Mouse (Mus musculus) neural tube, embryonic 12.5 days (tissue): ENCODE measurements around the gene Adamtsl3. TPM values are rescaled to one million over a fixed set of nuclear protein-coding genes. Genes with fewer than 3 reads are reported as not detected.

Experiments
- ATAC-seq: fragments of 200-750 bp; cut with Nextera tagmentation; 2 replicates; pipeline ENCODE4 v1.8.0; 2017; ENCODE audit warnings: low read depth, mild to moderate bottlenecking, moderate TSS enrichment, moderate library complexity; ENCODE audit not compliant: low FRiP score
- H3K27ac ChIP-seq: fragments of 300-500 bp; sonication (generic); 2 replicates; pipeline ENCODE4 v1.5.1; 2016
- H3K27me3 ChIP-seq: fragments of 300-500 bp; sonication (generic); replicated peaks from 2 replicates; pipeline ENCODE4 v1.6.1; 2016; ENCODE audit warnings: mild to moderate bottlenecking
- H3K36me3 ChIP-seq: fragments of 300-500 bp; sonication (generic); 2 replicates; pipeline ENCODE4 v1.6.1; 2016; ENCODE audit warnings: mild to moderate bottlenecking
- H3K4me1 ChIP-seq: fragments of 300-500 bp; sonication (generic); 2 replicates; pipeline ENCODE4 v1.6.1; 2016
- H3K4me2 ChIP-seq: fragments of 300-500 bp; sonication (generic); replicated peaks from 2 replicates; pipeline ENCODE4 v1.6.1; 2016; ENCODE audit warnings: mild to moderate bottlenecking
- H3K4me3 ChIP-seq: fragments of 300-500 bp; sonication (generic); 2 replicates; pipeline ENCODE4 v1.5.1; 2016
- H3K9ac ChIP-seq: fragments of 300-500 bp; sonication (generic); 2 replicates; pipeline ENCODE4 v1.6.1; 2016; ENCODE audit warnings: mild to moderate bottlenecking
- H3K9me3 ChIP-seq: fragments of 300-500 bp; sonication (generic); 2 replicates; pipeline ENCODE4 v1.6.1; 2016; ENCODE audit warnings: mild to moderate bottlenecking
- WGBS: fragments of 180-500 bp; shearing (Covaris S2); methylation state at CpG from one replicate; pipeline ENCODE4 v1.1.7; 2016; 5-methylcytosine and 5-hydroxymethylcytosine counted together
- polyA plus RNA-seq: library from polyadenylated mRNA; unstranded; fragments of >200 nt; fragmentation: Nextera tagmentation; extraction: Ambion mirVana; gene quantifications from 2 replicates; pipeline ENCODE4 v1.2.1, GENCODE M21; 2016

The Adamtsl3 gene
- polyA plus RNA-seq, 1 experiment from 2014 or later, result 0.63 TPM

- no peaks in the 10 kb centered on the region for H3K27me3 ChIP-seq
- no peak for ATAC-seq
- no peaks in the 10 kb centered on the region for H3K9me3 ChIP-seq
- H3K9ac ChIP-seq, result no peak overlapping the region
- 85% methylated on average over 6 of the region's 6 CpGs for WGBS
- no peaks in the 10 kb centered on the region for H3K4me1 ChIP-seq
- H3K4me3 ChIP-seq, result no peak overlapping the region
- H3K27ac ChIP-seq, result no peak overlapping the region
- H3K36me3 ChIP-seq, result no peaks in the 10 kb centered on the region
- no peak overlapping the region for H3K4me2 ChIP-seq
Observed at GRCm38 (mm10) chr7:82605425-82605824, 269.9 kb downstream of the Adamtsl3 start.

- no peaks in the 10 kb centered on the region for H3K9me3 ChIP-seq
Observed at GRCm38 (mm10) chr7:82609629-82610028, 274.1 kb downstream of the Adamtsl3 start.

GRCm38 (mm10) chr7:82625342-82625741 is 289.8 kb downstream of the Adamtsl3 start:
- Histone ChIP-seq H3K4me1 (no peaks in the 10 kb centered on the region), H3K27me3 (no peaks in the 10 kb centered on the region), H3K36me3 (no peaks in the 10 kb centered on the region), H3K9me3 (no peaks in the 10 kb centered on the region), H3K9ac (no peak overlapping the region), H3K4me3 (no peak overlapping the region), H3K27ac (no peak overlapping the region), H3K4me2 (no peak overlapping the region)
- 19% methylated on average over 7 of the region's 7 CpGs for WGBS
- ATAC-seq, result no peak

More at GRCm38 (mm10) chr7:82609629-82610028, 274.1 kb downstream of the Adamtsl3 start:
- H3K4me3 ChIP-seq, result no peak overlapping the region
- H3K27ac ChIP-seq, result no peak overlapping the region
- no peaks in the 10 kb centered on the region for H3K36me3 ChIP-seq
- no peaks in the 10 kb centered on the region for H3K4me1 ChIP-seq
- ATAC-seq, result no peak
- H3K4me2 ChIP-seq, result no peak overlapping the region
- 68% methylated on average over 3 of the region's 3 CpGs for WGBS
- H3K27me3 ChIP-seq, result no peaks in the 10 kb centered on the region
- H3K9ac ChIP-seq, result no peak overlapping the region

- Histone ChIP-seq H3K4me3 (no peak overlapping the region), H3K27me3 (no peaks in the 10 kb centered on the region), H3K9me3 (no peaks in the 10 kb centered on the region), H3K9ac (no peak overlapping the region), H3K4me1 (peaks cover 16% of the 10 kb centered on the region), H3K4me2 (no peak overlapping the region), H3K36me3 (peaks cover 4% of the 10 kb centered on the region; the same call in 1 of the 2 replicates), H3K27ac (no peak overlapping the region)
- no peak for ATAC-seq
- 88% methylated on average over 3 of the region's 3 CpGs for WGBS
Observed at GRCm38 (mm10) chr7:82647183-82647582, 311.7 kb downstream of the Adamtsl3 start.

GRCm38 (mm10) chr7:82647909-82648308 is 312.4 kb downstream of the Adamtsl3 start:
- no peak for ATAC-seq
- Histone ChIP-seq H3K9me3 (no peaks in the 10 kb centered on the region), H3K36me3 (peaks cover 9% of the 10 kb centered on the region; the same call in 1 of the 2 replicates), H3K27me3 (no peaks in the 10 kb centered on the region), H3K4me3 (peak overlapping the region; percentile 79), H3K27ac (no peak overlapping the region), H3K9ac (peak overlapping the region; percentile 61), H3K4me1 (peaks cover 16% of the 10 kb centered on the region), H3K4me2 (peak overlapping the region; percentile 83)
- WGBS, result 36% methylated on average over 4 of the region's 4 CpGs

- under 1% methylated on average over 46 of the region's 46 CpGs for WGBS
Observed at GRCm38 (mm10) chr7:82648353-82649080, 313.0 kb downstream of the Adamtsl3 start, which contains the start of the genes Saxo2 and Efl1. Saxo2 (minus strand) TSS chr7:82648528. Efl1 (plus strand) TSS chr7:82648614.

GRCm38 (mm10) chr7:82649081-82649445 is 313.6 kb downstream of the Adamtsl3 start:
- WGBS, result 17% methylated on average over 6 of the region's 6 CpGs
- H3K4me1 ChIP-seq, result peaks cover 16% of the 10 kb centered on the region
- H3K9me3 ChIP-seq, result no peaks in the 10 kb centered on the region
- H3K9ac ChIP-seq, result peak overlapping the region; percentile 61
- ATAC-seq, result no peak
- H3K27ac ChIP-seq, result no peak overlapping the region
- no peaks in the 10 kb centered on the region for H3K27me3 ChIP-seq
- peak overlapping the region; percentile 83 for H3K4me2 ChIP-seq
- peak overlapping the region; percentile 79 for H3K4me3 ChIP-seq
- H3K36me3 ChIP-seq, result peaks cover 9% of the 10 kb centered on the region; the same call in 1 of the 2 replicates

More at GRCm38 (mm10) chr7:82648353-82649080, 313.0 kb downstream of the Adamtsl3 start, which contains the start of the genes Saxo2 and Efl1:
- ATAC-seq, result peak; percentile 99
- Histone ChIP-seq H3K4me2 (peak within 1 kb of the TSS; percentile 83), H3K9me3 (no peaks in the 10 kb centered on the region), H3K36me3 (peaks cover 9% of the 10 kb centered on the region; the same call in 1 of the 2 replicates), H3K27me3 (no peaks in the 10 kb centered on the region), H3K4me3 (peak within 1 kb of the TSS; percentile 79), H3K9ac (peak within 1 kb of the TSS; percentile 61), H3K4me1 (peaks cover 16% of the 10 kb centered on the region), H3K27ac (no peak within 1 kb of the TSS)

Other genes with a start within 250 kb of the Adamtsl3 start
- 36.0 and 36.7 TPM in 2 replicates for gene Sh3gl3, start 161.9 kb upstream of the Adamtsl3 start, polyA plus RNA-seq